Mouse (Mus musculus) lung, postnatal 0 days (tissue): ENCODE results near the gene Btbd3. TPM values are rescaled to one million over a fixed set of nuclear protein-coding genes. Genes with fewer than 3 reads are reported as not detected.

Experiments used
- ATAC-seq: fragments of 200-750 bp; cut with Nextera tagmentation; 2 replicates; pipeline ENCODE4 v1.8.0; 2017; ENCODE audit warnings: moderate library complexity
- DNase-seq: peaks from one replicate; pipeline ENCODE4 v3.0.0-alpha.2; 2016; ENCODE audit warnings: low spot score
- H3K27ac ChIP-seq: fragments of 300-500 bp; sonication (generic); 2 replicates; pipeline ENCODE4 v1.5.1; 2014; ENCODE audit warnings: antibody characterized with exemption, mild to moderate bottlenecking, low read length, mixed read lengths
- H3K27me3 ChIP-seq: fragments of 300-500 bp; sonication (generic); replicated peaks from 2 replicates; pipeline ENCODE4 v1.6.1; 2014; ENCODE audit warnings: low read length, mixed read lengths; ENCODE audit not compliant: insufficient read depth
- H3K36me3 ChIP-seq: fragments of 300-500 bp; sonication (generic); 2 replicates; pipeline ENCODE4 v1.6.1; 2014; ENCODE audit warnings: low read length, mixed read lengths; ENCODE audit not compliant: insufficient read depth
- H3K4me1 ChIP-seq: fragments of 300-500 bp; sonication (generic); 2 replicates; pipeline ENCODE4 v1.6.1; 2014; ENCODE audit warnings: antibody characterized with exemption, low read depth, low read length, mixed read lengths; ENCODE audit not compliant: insufficient read depth
- H3K4me2 ChIP-seq: fragments of 300-500 bp; sonication (generic); replicated peaks from 2 replicates; pipeline ENCODE4 v1.6.1; 2014; ENCODE audit warnings: low read depth, mild to moderate bottlenecking, low read length, moderate library complexity, mixed read lengths
- H3K4me3 ChIP-seq: fragments of 300-500 bp; sonication (generic); 2 replicates; pipeline ENCODE4 v1.5.1; 2014; ENCODE audit warnings: low read depth, low read length
- H3K9ac ChIP-seq: fragments of 300-500 bp; sonication (generic); replicated peaks from 2 replicates; pipeline ENCODE4 v1.6.1; 2014; ENCODE audit warnings: low read depth, mild to moderate bottlenecking
- H3K9me3 ChIP-seq: fragments of 300-500 bp; sonication (generic); 2 replicates; pipeline ENCODE4 v1.6.1; 2016; ENCODE audit warnings: low read length, mixed read lengths
- CTCF ChIP-seq: IDR thresholded peaks from 2 replicates; pipeline ENCODE4 v1.5.1; 2016; ENCODE audit warnings: antibody characterized with exemption, mild to moderate bottlenecking
- EP300 ChIP-seq: IDR thresholded peaks from 2 replicates; pipeline ENCODE4 v1.6.1; 2016; ENCODE audit warnings: antibody characterized with exemption, mild to moderate bottlenecking, control low read depth
- WGBS: fragments of 180-500 bp; shearing (Covaris S2); extraction: QIAGEN DNeasy Blood & Tissue Kit; methylation state at CpG from one replicate; pipeline ENCODE4 v1.1.7; 2014; 5-methylcytosine and 5-hydroxymethylcytosine counted together
- polyA plus RNA-seq: library from polyadenylated mRNA; unstranded; fragments of >200 nt; fragmentation: Nextera tagmentation; extraction: Ambion mirVana; gene quantifications from 2 replicates; pipeline ENCODE4 v1.2.1, GENCODE M21; 2015

Btbd3 gene
- polyA plus RNA-seq, 1 experiment from 2014 or later = 58.6 TPM

DNA sequence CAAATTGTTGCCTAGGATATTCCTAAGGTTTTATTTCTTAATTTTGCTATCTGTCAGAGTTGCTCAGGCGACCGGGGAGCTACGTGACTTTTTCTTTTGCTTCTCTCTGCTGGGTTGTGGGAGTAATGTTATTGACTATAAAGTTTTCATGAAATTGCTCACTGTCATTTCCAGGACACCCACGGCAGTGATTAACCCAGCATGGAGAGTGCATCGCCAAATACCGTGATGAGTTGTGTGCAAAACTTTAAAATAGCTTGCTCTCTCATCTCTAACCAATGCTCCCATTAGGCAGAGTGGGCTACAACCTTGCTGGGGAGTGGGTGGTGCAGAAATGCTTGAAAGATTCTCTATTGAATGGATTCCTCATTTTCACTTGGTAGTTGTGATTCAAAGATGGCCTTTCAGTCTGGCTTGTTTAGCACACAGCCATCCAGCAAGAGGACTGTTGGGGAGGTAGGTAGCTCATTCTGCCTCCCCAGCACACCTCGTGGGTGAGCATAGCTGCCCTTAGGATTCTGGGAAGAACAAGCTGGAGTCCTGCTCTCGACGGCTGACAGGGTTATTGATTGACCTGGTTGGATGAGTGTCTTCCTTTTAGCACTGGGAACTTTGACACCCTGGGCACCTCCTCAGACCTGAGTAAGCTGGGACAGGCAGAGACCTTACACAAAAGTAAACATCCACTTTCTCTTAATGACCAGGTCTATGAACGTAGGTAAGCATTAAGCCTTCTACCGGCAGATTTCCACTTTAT lies 298.9 kb downstream of the Btbd3 start:
- Histone ChIP-seq H3K27me3 (no peaks in the 10 kb centered on the region), H3K36me3 (no peaks in the 10 kb centered on the region), H3K4me1 (no peaks in the 10 kb centered on the region), H3K4me3 (no peak overlapping the region), H3K9me3 (no peaks in the 10 kb centered on the region), H3K9ac (no peak overlapping the region), H3K27ac (no peak overlapping the region), H3K4me2 (no peak overlapping the region)
- 75% methylated on average over 11 of the region's 11 CpGs for WGBS
- TF ChIP-seq EP300 (no peak), CTCF (no peak)
- no peak for DNase-seq
- ATAC-seq = no peak

DNA sequence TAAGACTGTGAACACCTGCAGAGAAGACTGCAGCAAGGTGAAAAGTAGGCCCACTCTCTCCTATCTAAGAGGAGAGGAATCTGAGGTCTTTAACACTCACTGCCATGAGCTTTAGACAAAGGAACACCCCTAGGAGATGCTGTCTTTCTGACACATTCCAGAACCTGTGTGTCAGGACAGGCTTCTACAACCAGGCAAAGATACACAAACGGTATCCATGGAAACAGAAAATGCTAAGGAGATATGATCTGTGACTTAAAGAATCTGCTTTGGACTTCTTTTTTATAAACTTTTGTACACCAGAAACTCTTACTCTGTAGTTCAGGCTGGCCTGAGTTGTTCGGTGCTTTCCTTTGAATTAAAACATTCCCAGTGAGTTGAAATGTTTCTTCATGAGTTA lies 329.6 kb downstream of the Btbd3 start:
- no peak for TF ChIP-seq CTCF
- no peak for TF ChIP-seq EP300
- ATAC-seq = no peak
- no peaks in the 10 kb centered on the region for H3K27me3 ChIP-seq
- no peak overlapping the region for H3K4me3 ChIP-seq
- H3K4me1 ChIP-seq = no peaks in the 10 kb centered on the region
- no peak for DNase-seq
- no peak overlapping the region for H3K9ac ChIP-seq
- H3K36me3 ChIP-seq = no peaks in the 10 kb centered on the region
- no peak overlapping the region for H3K4me2 ChIP-seq
- WGBS = 73% methylated on average over 2 of the region's 2 CpGs
- H3K9me3 ChIP-seq = no peaks in the 10 kb centered on the region
- H3K27ac ChIP-seq = no peak overlapping the region

GRCm38 (mm10) chr2:138587335-138587734 lies 331.0 kb downstream of the Btbd3 start:
- H3K9me3 ChIP-seq = no peaks in the 10 kb centered on the region
- no peak overlapping the region for H3K4me2 ChIP-seq
- H3K27me3 ChIP-seq = no peaks in the 10 kb centered on the region
- ATAC-seq = no peak
- 87% methylated on average over 2 of the region's 2 CpGs for WGBS
- no peaks in the 10 kb centered on the region for H3K36me3 ChIP-seq
- H3K4me3 ChIP-seq = no peak overlapping the region
- no peak overlapping the region for H3K27ac ChIP-seq
- no peaks in the 10 kb centered on the region for H3K4me1 ChIP-seq
- TF ChIP-seq CTCF = no peak
- no peak for TF ChIP-seq EP300
- no peak for DNase-seq
- no peak overlapping the region for H3K9ac ChIP-seq

- no peak for DNase-seq
- Histone ChIP-seq H3K27ac (no peak overlapping the region), H3K9ac (no peak overlapping the region), H3K36me3 (no peaks in the 10 kb centered on the region), H3K4me3 (no peak overlapping the region), H3K9me3 (no peaks in the 10 kb centered on the region), H3K4me1 (no peaks in the 10 kb centered on the region), H3K4me2 (no peak overlapping the region), H3K27me3 (no peaks in the 10 kb centered on the region)
- TF ChIP-seq CTCF (no peak), EP300 (no peak)
- 82% methylated on average over 7 of the region's 7 CpGs for WGBS
- no peak for ATAC-seq
Observed at GRCm38 (mm10) chr2:138587795-138588545, 331.6 kb downstream of the Btbd3 start.

DNA sequence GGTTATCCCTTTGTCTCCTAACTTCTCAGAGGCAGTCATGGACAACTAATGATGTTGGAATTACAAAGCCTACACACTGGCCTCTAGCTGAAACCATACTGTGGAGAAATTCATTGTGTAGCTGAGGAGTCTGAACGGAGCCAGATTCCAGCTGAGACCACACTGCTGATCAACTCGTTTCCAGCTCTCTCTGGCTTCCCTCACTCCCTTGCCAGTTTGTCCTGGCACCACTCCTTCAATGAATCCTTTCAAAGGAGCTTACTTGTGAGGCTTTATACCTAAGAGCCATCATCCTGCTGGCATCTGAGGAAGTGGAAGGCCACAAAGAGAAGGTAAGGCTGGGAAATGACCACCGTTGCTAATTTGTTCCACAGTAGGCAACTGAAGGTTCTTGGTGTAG lies 332.7 kb downstream of the Btbd3 start:
- WGBS = 89% methylated on average over 3 of the region's 3 CpGs
- Histone ChIP-seq H3K4me1 (no peaks in the 10 kb centered on the region), H3K9me3 (no peaks in the 10 kb centered on the region), H3K9ac (no peak overlapping the region), H3K4me3 (no peak overlapping the region), H3K36me3 (no peaks in the 10 kb centered on the region), H3K27ac (no peak overlapping the region), H3K27me3 (no peaks in the 10 kb centered on the region), H3K4me2 (no peak overlapping the region)
- TF ChIP-seq CTCF (no peak), EP300 (no peak)
- DNase-seq (no peak), ATAC-seq (no peak)

DNA sequence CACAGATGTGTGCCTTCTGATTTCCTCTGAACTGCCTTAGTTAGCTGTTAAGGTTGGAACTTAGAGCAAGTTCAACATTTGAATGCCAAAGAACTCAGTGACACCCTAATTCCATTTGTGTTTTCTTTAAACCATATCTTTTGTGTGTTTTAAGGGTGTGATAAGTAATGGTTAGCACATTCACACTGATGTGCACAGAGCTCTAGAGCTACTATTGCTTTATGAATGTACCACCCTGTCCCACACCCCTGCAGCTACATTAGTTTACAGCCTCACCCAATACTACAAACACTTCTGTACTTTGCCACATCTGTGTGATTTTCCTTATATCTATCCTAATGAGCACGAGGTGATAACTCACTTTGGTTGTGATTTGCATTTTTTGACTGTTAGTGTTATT lies 333.9 kb downstream of the Btbd3 start:
- no peaks in the 10 kb centered on the region for H3K4me1 ChIP-seq
- H3K9ac ChIP-seq = no peak overlapping the region
- no peak overlapping the region for H3K4me3 ChIP-seq
- no peaks in the 10 kb centered on the region for H3K27me3 ChIP-seq
- no peak for TF ChIP-seq EP300
- TF ChIP-seq CTCF = no peak
- no peak overlapping the region for H3K4me2 ChIP-seq
- no peaks in the 10 kb centered on the region for H3K36me3 ChIP-seq
- WGBS = 64% methylated on average over 1 of the region's 1 CpGs
- no peak for ATAC-seq
- DNase-seq = no peak
- H3K9me3 ChIP-seq = no peaks in the 10 kb centered on the region
- no peak overlapping the region for H3K27ac ChIP-seq
